In the genomic region with DNA sequence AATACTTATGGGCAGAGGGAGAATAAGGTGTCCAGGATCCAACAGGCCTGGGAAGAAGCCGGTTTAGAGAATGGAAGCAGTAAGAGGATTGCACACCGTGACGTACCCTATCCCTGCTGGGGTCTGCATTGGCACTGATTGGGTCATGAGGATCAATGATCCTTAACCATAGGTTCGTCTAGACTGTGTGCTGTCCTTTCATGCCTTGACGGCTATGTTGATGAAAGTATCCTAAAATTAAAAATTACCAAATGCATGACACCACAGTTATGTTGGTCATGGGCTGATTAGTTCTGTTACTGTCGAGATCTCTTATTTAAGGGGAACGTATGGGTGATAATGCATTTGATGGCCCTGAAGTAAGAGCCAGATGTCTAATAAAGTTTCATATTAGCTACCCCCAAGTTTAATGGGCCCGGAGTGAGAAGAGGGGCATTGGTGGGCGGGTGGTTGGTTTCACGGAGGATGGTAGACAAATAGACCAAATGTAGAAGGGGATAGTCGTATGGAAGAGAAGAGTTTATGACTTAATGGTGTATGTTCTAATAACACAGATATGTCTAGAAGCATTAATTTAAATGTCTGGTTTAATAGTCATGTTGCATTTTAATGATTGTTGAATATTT, we compare ENCODE assay signal across 10 mouse cellular contexts.
A peak's percentile ranks its signal among the peaks of the same experiment; 100 is the strongest.
DNase-seq lines count a peak whose midpoint lies in the region; ATAC-seq and TF ChIP-seq lines count a peak whose summit lies in the region.
"Had no signal": no experiment of that assay in that cellular context is flagged by ENCODE, and none has a peak within 500 bp of the region (broad histone marks: within the 10 kb centered on the region; RNA-seq: fewer than 3 reads in every experiment).

No protein-coding gene starts in this region.

- no peaks in the 10 kb centered on the region for H3K4me1 ChIP-seq in heart, postnatal 0 days (ENCODE audit: control insufficient read depth, insufficient read depth)
- peaks cover 9% of the 10 kb centered on the region for H3K4me1 ChIP-seq in liver, embryonic 16.5 days (ENCODE audit: control insufficient read depth, low read depth, low read length)

- no peaks in the 10 kb centered on the region for H3K36me3 ChIP-seq in heart, postnatal 0 days (replicated peaks; ENCODE audit: control insufficient read depth, insufficient read depth, low read length)
- no peaks in the 10 kb centered on the region for H3K36me3 ChIP-seq in liver, embryonic 16.5 days (ENCODE audit: control insufficient read depth, insufficient read depth)

- no peak overlapping the region for H3K9ac ChIP-seq in heart, postnatal 0 days (replicated peaks; ENCODE audit: low read depth, low read length)
- H3K9ac ChIP-seq in liver, embryonic 16.5 days (ENCODE audit: low read depth, low read length): no peak overlapping the region

- no peak overlapping the region for H3K27ac ChIP-seq in heart, postnatal 0 days (ENCODE audit: low read depth)
- no peak overlapping the region for H3K27ac ChIP-seq in liver, embryonic 16.5 days (ENCODE audit: low read length)

- in situ Hi-C loops in Patski (cut with MboI; ENCODE audit: low pct_unique_long_range_greater_than_20kb): no loop called here

- H3K4me2 ChIP-seq in heart, postnatal 0 days (ENCODE audit: low read depth, low read length): no peak overlapping the region
- H3K4me2 ChIP-seq in liver, embryonic 16.5 days (ENCODE audit: low read depth, low read length): no peak overlapping the region

- DNase-seq in heart, postnatal 0 days (ENCODE audit: low spot score): no peak
- no peak for DNase-seq in heart, postnatal 14 days
- no peak for DNase-seq in Patski (ENCODE audit: low read depth, low spot score)
- DNase-seq in thymus, postnatal 36 days: no peak
- DNase-seq in cerebellum, postnatal 14 days: no peak
- no peak for DNase-seq in right cerebral cortex, adult 18-20 months
- DNase-seq: gastrocnemius, postnatal 36 days; thymus, postnatal 14 days had no signal

- POLR2A ChIA-PET in Patski (lab: Charles Lee): no interaction called here

- peak; percentile 99 for ATAC-seq in heart, postnatal 0 days (ENCODE audit: insufficient read depth, low read depth)
- peak; percentile 100 for ATAC-seq in Patski
- ATAC-seq in granulocyte monocyte progenitor cell, adult 5-6 weeks (replicated peaks; ENCODE audit: poor library complexity, severe bottlenecking): peak; percentile 96
- ATAC-seq in liver, embryonic 16.5 days (ENCODE audit: low read depth): peak; percentile 89

- CTCF ChIA-PET in Patski (lab: Charles Lee): no interaction called here

- TF ChIP-seq EP300 in heart, postnatal 0 days (IDR thresholded peaks at IDR 0.05; ENCODE audit: low read depth): no peak

- H3K4me3 ChIP-seq in heart, postnatal 0 days (ENCODE audit: low read depth, low read length): no peak overlapping the region
- H3K4me3 ChIP-seq in liver, embryonic 16.5 days (ENCODE audit: low read depth, low read length): no peak overlapping the region

- H3K9me3 ChIP-seq in heart, postnatal 0 days (replicated peaks; ENCODE audit: control insufficient read depth, low read length): no peaks in the 10 kb centered on the region; the same call in 1 of the 2 replicates
- H3K9me3 ChIP-seq in liver, embryonic 16.5 days (replicated peaks; ENCODE audit: control insufficient read depth, low read length): no peaks in the 10 kb centered on the region

- intact Hi-C loops in heart, postnatal 14 days (cut with DNase I): no loop called here

- 87% methylated on average over 11 of the region's 11 CpGs for WGBS in heart, postnatal 0 days
- WGBS in liver, embryonic 16.5 days (ENCODE audit: insufficient replicate concordance): 74% methylated on average over 11 of the region's 11 CpGs

- no peak for TF ChIP-seq CTCF in heart, postnatal 0 days (IDR thresholded peaks at IDR 0.05; ENCODE audit: low read depth)
- TF ChIP-seq CTCF in Patski (IDR thresholded peaks at IDR 0.05): no peak

- no peaks in the 10 kb centered on the region for H3K27me3 ChIP-seq in heart, postnatal 0 days (ENCODE audit: control insufficient read depth, insufficient read depth, low read length)
- H3K27me3 ChIP-seq in Patski: no peaks in the 10 kb centered on the region
- no peaks in the 10 kb centered on the region for H3K27me3 ChIP-seq in liver, embryonic 16.5 days (ENCODE audit: control insufficient read depth, insufficient read depth, low read depth, low read length)
